Mouse (Mus musculus) c-Kit-positive CD71-negative TER-119-negative erythroid progenitor cells, embryonic 14.5 days (primary cell): ENCODE results near the gene Slc5a12.

Experiments used
- DNase-seq: peaks from one replicate; pipeline ENCODE4 v3.0.0-alpha.2; 2013; ENCODE audit warnings: low read depth

Slc5a12 gene

DNA sequence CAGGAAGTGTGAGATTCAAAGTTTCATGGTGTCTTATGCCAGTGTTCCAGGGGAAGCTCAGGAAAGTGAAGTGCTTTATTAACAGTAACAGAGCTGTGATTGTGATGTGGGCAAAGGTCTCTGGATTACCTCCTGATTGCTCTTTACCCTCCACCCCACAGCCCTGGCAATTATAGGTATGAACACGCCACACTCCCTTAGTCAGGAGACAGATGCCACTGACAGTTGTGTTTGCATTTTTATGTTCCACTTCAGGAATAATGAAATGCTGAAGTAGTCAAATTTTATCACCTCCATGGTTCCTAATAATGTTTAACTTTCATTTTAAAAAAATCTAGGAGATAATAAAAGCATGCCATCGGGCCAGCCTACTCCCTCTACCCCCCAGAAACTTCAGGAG is at the start of gene Slc5a12:
Gene Slc5a12, plus strand, starts transcription at position 367 of the 400 bp plus-strand sequence.
- DNase-seq, result no peak

GRCm38 (mm10) chr2:110556098-110556497 is 41.0 kb upstream of the Slc5a12 start:
- no peak for DNase-seq

GRCm38 (mm10) chr2:110562621-110563020 is 34.5 kb upstream of the Slc5a12 start:
- no peak for DNase-seq

- DNase-seq, result peak; percentile 32
These were observed 32.1 kb upstream of the Slc5a12 start for GRCm38 (mm10) chr2:110564673-110565627.

GRCm38 (mm10) chr2:110586692-110587091 is 10.4 kb upstream of the Slc5a12 start:
- DNase-seq, result no peak

DNA sequence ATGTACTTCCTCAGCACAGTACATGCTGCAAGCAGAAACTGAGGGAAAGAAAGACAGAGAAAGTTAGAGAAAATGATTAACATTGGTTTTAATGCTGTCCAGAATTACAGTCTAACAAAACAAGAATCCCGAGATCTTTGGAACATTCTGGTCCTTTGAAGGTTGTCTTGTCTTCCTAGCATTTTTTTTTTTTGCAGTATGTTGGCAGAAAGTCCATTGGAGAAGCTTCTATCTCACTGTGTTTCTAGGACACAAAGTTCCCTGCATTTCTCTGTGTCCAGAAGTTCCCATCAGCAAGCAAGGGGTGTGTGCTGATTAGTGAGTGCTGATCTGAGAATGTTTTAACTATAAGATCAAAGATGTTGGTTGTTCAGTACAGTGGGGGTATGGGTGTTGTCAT is 7.1 kb upstream of the Slc5a12 start:
- no peak for DNase-seq

- DNase-seq, result no peak
These were observed 4.8 kb upstream of the Slc5a12 start for GRCm38 (mm10) chr2:110592276-110592675.

- no peak for DNase-seq
These were observed 47.3 kb downstream of the Slc5a12 start for GRCm38 (mm10) chr2:110644358-110644757.

DNA sequence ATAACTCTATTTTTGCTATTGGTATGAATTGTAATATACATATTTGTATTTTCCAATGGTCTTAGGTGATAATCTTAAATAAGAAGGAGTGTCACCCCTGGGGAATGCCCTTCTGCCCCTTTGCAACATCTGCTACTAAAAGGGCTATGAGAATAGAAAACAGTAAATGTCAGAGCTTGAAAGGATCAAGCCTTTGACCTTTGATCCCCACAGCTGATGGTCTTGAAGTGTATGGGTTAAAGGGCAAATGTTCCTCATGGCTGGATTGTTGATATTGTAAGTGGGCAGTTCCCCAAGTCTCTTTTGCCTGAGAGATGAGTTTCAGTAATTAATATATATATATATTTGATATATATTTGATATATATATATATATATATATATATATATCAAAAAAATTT is 47.7 kb downstream of the Slc5a12 start:
- DNase-seq, result no peak

DNA sequence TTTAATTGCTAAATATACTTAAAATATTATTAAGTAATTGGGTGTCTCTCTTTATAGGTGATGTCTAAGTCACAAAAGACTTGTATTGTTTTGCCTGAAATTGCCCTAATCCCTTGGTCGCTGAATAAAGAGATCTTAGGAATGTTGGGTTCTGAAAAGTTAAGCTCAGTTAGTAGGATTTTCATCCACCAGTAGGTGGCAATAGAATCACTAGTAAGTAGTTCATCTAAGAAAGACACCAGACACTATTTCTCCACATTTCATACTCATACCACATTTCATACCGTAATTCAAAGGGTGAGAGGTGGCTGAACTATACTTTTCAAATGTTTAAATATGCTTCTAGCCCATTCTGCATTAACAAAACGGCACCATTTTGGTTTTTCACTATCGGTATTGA is 66.2 kb downstream of the Slc5a12 start:
- peak; percentile 1 for DNase-seq

- DNase-seq, result no peak
These were observed 74.0 kb downstream of the Slc5a12 start for GRCm38 (mm10) chr2:110671071-110671624.
